Mouse (Mus musculus) cerebellum, adult 2 months (tissue): ENCODE measurements around the gene Ankrd2.

Source experiments
- CTCF ChIP-seq: fragments of 200-500 bp; IDR thresholded peaks from 2 replicates; pipeline ENCODE4 v1.5.1; 2011; ENCODE audit warnings: low read depth, mild to moderate bottlenecking, control low read depth, low read length, moderate library complexity, borderline replicate concordance; ENCODE audit not compliant: insufficient read depth
- POLR2A ChIP-seq: fragments of 200-500 bp; IDR thresholded peaks from 2 replicates; pipeline ENCODE4 v1.6.1; 2011; ENCODE audit warnings: low read length, control low read depth, borderline replicate concordance; ENCODE audit not compliant: insufficient read depth

- TF ChIP-seq CTCF (no peak), POLR2A (no peak)
Observed at GRCm38 (mm10) chr19:42056719-42057409, 21.1 kb downstream of the Ankrd2 start.
